Mouse (Mus musculus) gastrocnemius, postnatal 4 days (tissue): Measurements from ENCODE around the gene Utrn. TPM values are rescaled to one million over a fixed set of nuclear protein-coding genes. Genes with fewer than 3 reads are reported as not detected.

Experiments used
- total RNA-seq, 2 experiments: library from RNA; stranded (reverse); gene quantifications; 2 replicates each; pipeline ENCODE4 v1.2.3; 2021

The Utrn gene
- total RNA-seq, 2 experiments from 2014 or later, result 95.1 to 101 TPM

Other genes with a start within 250 kb of the Utrn start
- 1 to 10 TPM; 1.7 to 3.8 TPM for gene Stx11, start 94.9 kb upstream of the Utrn start, total RNA-seq
- 1 to 10 TPM; 7.1 to 7.9 TPM for gene Sf3b5, start 136.0 kb upstream of the Utrn start, total RNA-seq
- 100 to 1,000 TPM; 563 to 582 TPM for gene Plagl1, start 191.1 kb upstream of the Utrn start, total RNA-seq